Mouse (Mus musculus) midbrain, embryonic 10.5 days (tissue): Measurements from ENCODE around the gene Senp6. TPM values are rescaled to one million over a fixed set of nuclear protein-coding genes. Genes with fewer than 3 reads are reported as not detected.

Source experiments
- DNase-seq: peaks from one replicate; pipeline ENCODE4 v3.0.0-alpha.2; 2017; ENCODE audit warnings: low spot score
- H3K27ac ChIP-seq: fragments of 300-500 bp; sonication (generic); replicated peaks from 2 replicates; pipeline ENCODE4 v1.5.1; 2016; ENCODE audit warnings: mild to moderate bottlenecking
- H3K27me3 ChIP-seq: fragments of 300-500 bp; sonication (generic); 2 replicates; pipeline ENCODE4 v1.6.1; 2016; ENCODE audit warnings: low read depth, mild to moderate bottlenecking; ENCODE audit not compliant: poor library complexity, severe bottlenecking
- H3K36me3 ChIP-seq: fragments of 300-500 bp; sonication (generic); 2 replicates; pipeline ENCODE4 v1.6.1; 2016; ENCODE audit warnings: mild to moderate bottlenecking, moderate library complexity
- H3K4me1 ChIP-seq: fragments of 300-500 bp; sonication (generic); 2 replicates; pipeline ENCODE4 v1.6.1; 2016
- H3K4me3 ChIP-seq: fragments of 300-500 bp; sonication (generic); 2 replicates; pipeline ENCODE4 v1.5.1; 2016; ENCODE audit warnings: mild to moderate bottlenecking, moderate library complexity
- H3K9me3 ChIP-seq: fragments of 300-500 bp; sonication (generic); replicated peaks from 2 replicates; pipeline ENCODE4 v1.6.1; 2016; ENCODE audit warnings: mild to moderate bottlenecking
- WGBS: fragments of 180-500 bp; shearing (Covaris S2); methylation state at CpG from one replicate; pipeline ENCODE4 v1.1.7; 2016; 5-methylcytosine and 5-hydroxymethylcytosine counted together
- polyA plus RNA-seq: library from polyadenylated mRNA; unstranded; fragments of >200 nt; fragmentation: Nextera tagmentation; extraction: Ambion mirVana; gene quantifications from 2 replicates; pipeline ENCODE4 v1.2.1, GENCODE M21; 2016

The Senp6 gene
- polyA plus RNA-seq, 1 experiment from 2014 or later, result 47.9 TPM

GRCm38 (mm10) chr9:80164191-80164590 lies 97.5 kb downstream of the Senp6 start:
- peaks cover 22% of the 10 kb centered on the region for H3K27me3 ChIP-seq

DNA sequence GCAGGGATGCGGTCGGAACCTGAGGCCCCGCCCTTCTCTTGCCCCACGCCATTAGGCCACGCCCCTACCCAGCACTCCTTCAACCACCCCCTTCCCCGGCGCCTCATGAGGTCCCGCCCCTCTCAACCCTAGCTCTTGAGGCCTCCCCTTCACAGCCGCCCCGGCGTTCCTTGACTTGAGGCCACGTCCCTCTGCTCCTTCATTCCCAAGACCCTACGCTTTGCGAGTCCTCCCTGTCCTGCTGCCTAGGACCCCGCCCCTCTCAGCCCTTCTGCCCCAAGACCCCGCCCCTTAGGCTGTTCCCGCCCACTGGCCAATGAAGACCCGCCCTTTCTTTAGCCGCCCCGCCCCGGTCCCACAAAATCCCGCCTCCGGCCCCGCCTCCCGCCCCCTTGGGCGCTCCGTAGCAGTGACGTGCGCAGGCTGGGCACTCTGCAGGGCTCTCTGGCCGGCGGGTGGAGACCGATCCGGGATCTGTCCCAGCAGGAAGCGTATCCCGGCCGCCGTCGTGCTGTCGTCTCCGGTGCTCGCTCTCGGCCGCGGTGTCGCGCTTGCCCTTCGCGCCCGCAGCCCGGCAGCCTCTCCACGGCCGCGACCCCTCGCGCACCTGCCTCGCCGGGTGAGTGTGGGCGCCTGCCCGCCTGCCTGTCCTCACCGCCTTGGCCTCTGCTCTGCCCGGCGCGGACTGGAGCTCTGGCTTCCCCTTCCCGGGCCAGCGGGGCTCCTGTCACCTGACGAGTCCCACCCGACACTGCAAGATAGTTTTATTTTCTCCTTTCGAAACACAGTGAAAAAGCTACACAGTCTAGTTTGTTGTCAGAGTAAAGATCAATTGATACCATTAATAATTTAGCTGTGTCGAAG lies 98.1 kb downstream of the Senp6 start, which contains the start of gene Myo6:
Gene Myo6 (plus strand): TSS at position 421 of the 864 bp plus-strand sequence.
- DNase-seq, result peak; percentile 97
- Histone ChIP-seq H3K4me1 (peaks cover 19% of the 10 kb centered on the region), H3K27ac (peak within 1 kb of the TSS; percentile 82), H3K9me3 (no peaks in the 10 kb centered on the region), H3K4me3 (peak within 1 kb of the TSS; percentile 76), H3K27me3 (peaks cover 22% of the 10 kb centered on the region), H3K36me3 (no peaks in the 10 kb centered on the region)
- WGBS, result 1% methylated on average over 68 of the region's 69 CpGs

More at GRCm38 (mm10) chr9:80164191-80164590, 97.5 kb downstream of the Senp6 start:
- Histone ChIP-seq H3K27ac (peak overlapping the region; percentile 82), H3K36me3 (no peaks in the 10 kb centered on the region), H3K4me3 (peak overlapping the region; percentile 76), H3K4me1 (peaks cover 19% of the 10 kb centered on the region), H3K9me3 (no peaks in the 10 kb centered on the region)
- no peak for DNase-seq
- WGBS, result 4% methylated on average over 13 of the region's 13 CpGs

DNA sequence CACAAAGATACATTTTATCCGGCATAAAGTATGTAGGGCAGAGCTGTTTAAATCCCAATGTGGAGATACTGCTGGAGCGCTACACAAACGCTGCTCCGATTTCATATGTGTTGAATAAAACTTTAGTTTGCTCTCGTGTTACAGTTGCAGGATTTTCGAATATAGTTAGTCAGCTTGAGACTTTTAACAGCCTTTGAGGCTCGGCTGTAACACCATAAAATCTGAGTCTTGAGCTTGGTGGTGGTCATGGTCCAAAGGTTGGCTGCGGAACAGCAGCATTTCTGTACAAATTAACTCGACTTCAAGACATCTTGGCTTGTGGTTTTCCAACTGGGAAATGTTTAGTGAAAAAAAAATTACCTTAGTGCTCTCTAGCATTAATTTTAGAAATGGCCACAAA lies 99.0 kb downstream of the Senp6 start:
- Histone ChIP-seq H3K27me3 (peaks cover 22% of the 10 kb centered on the region), H3K4me3 (peak overlapping the region; percentile 76), H3K4me1 (peaks cover 19% of the 10 kb centered on the region), H3K9me3 (no peaks in the 10 kb centered on the region), H3K27ac (no peak overlapping the region), H3K36me3 (no peaks in the 10 kb centered on the region)
- no peak for DNase-seq
- 59% methylated on average over 9 of the region's 9 CpGs for WGBS

- H3K4me3 ChIP-seq, result no peak overlapping the region
- WGBS, result 78% methylated on average over 6 of the region's 6 CpGs
These were observed 99.7 kb downstream of the Senp6 start for GRCm38 (mm10) chr9:80166425-80166824.

DNA sequence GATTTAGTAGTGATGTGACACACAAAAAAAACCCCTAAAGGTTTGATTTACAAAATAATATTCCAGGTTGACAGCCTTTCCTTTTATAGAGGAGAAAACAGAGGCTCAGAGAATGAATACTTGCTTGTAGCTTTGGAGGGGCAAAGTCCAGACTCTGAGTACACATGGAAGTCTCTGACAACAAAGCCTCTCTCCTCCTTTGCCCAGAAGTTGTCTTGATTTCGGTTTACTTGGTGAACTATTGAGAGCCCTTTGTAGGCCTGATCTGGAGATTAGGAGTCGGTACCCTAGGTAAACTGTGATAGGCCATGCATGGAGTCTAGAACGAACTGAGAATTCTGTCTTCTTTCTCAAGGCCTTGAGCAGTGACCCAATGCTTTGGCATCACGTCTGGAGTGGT lies 100.4 kb downstream of the Senp6 start:
- Histone ChIP-seq H3K4me1 (peaks cover 19% of the 10 kb centered on the region), H3K4me3 (no peak overlapping the region), H3K27ac (no peak overlapping the region), H3K36me3 (no peaks in the 10 kb centered on the region), H3K9me3 (no peaks in the 10 kb centered on the region), H3K27me3 (peaks cover 22% of the 10 kb centered on the region)
- no peak for DNase-seq
- WGBS, result 73% methylated on average over 4 of the region's 4 CpGs

More at GRCm38 (mm10) chr9:80166425-80166824, 99.7 kb downstream of the Senp6 start:
- H3K36me3 ChIP-seq, result no peaks in the 10 kb centered on the region
- no peak for DNase-seq
- H3K9me3 ChIP-seq, result no peaks in the 10 kb centered on the region
- H3K4me1 ChIP-seq, result peaks cover 19% of the 10 kb centered on the region
- peaks cover 22% of the 10 kb centered on the region for H3K27me3 ChIP-seq
- no peak overlapping the region for H3K27ac ChIP-seq

DNA sequence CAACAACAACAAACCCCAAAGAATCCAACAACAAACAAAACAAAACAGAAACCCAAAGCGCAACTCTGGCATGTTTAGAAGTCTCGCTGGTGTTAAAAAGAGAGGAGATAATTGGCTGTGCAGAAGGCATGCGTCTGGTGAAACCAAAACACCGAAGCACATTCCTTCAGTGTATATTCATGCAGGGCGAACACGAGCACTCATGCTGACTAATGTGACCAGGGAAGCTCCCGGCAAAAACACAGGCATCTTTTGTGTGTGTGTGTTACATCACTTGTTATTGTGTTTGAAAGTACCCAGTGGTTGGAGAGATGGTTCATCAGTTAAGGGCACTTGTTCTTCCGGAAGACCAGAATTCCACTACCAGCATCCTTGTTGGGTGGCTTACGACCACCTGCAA lies 102.8 kb downstream of the Senp6 start:
- H3K27me3 ChIP-seq, result peaks cover 12% of the 10 kb centered on the region
- no peak for DNase-seq
- peaks cover 25% of the 10 kb centered on the region for H3K4me1 ChIP-seq
- H3K9me3 ChIP-seq, result no peaks in the 10 kb centered on the region
- 93% methylated on average over 9 of the region's 9 CpGs for WGBS
- H3K27ac ChIP-seq, result no peak overlapping the region
- no peak overlapping the region for H3K4me3 ChIP-seq
- no peaks in the 10 kb centered on the region for H3K36me3 ChIP-seq

GRCm38 (mm10) chr9:80171241-80171640 lies 104.5 kb downstream of the Senp6 start:
- DNase-seq, result no peak

DNA sequence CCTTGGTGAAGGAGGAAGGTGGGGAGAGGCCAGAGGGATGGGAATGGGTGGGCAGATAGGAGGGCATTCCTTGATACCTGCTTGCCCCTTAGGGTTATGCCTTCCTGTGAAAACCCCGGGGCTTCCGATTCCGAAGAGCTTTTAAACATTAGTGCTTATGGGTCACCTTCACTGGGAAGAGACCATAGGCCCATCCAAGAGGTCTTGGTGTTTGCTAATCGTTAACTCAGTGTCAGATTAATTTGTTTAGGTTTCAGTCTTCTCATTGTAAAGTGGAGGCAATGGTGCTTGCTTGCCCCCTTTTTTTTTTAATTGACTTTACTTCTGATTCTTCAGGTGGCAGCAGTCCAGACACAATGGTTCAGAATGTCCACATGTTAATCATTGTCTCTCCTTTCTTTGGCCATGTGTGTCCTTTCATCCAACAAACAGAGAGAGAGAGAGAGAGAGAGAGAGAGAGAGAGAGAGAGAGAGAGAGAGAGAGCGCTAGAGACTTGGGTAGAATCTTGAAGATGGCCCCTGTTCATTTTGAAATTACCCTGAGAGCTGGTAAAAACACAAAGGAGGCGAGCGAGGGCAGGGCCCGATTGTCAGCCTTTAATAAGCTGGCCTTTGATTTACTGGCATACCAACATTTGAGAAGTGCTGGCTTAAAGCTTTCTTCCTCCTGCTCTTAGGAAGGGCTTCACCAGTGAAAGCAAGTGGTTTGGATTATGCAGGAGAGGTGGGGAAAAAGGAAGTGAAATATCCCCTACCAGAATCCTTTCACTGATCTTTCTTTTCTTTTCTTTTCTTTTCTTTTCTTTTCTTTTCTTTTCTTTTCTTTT lies 105.9 kb downstream of the Senp6 start:
- Histone ChIP-seq H3K36me3 (no peaks in the 10 kb centered on the region), H3K9me3 (no peaks in the 10 kb centered on the region), H3K4me3 (no peak overlapping the region), H3K4me1 (peaks cover 13% of the 10 kb centered on the region), H3K27ac (no peak overlapping the region), H3K27me3 (no peaks in the 10 kb centered on the region)
- WGBS, result 61% methylated on average over 8 of the region's 8 CpGs
- DNase-seq, result no peak

More at GRCm38 (mm10) chr9:80171241-80171640, 104.5 kb downstream of the Senp6 start:
- Histone ChIP-seq H3K27me3 (peaks cover 4% of the 10 kb centered on the region; the same call in 1 of the 2 replicates), H3K9me3 (no peaks in the 10 kb centered on the region), H3K4me3 (no peak overlapping the region), H3K36me3 (no peaks in the 10 kb centered on the region), H3K27ac (no peak overlapping the region), H3K4me1 (peaks cover 13% of the 10 kb centered on the region)

DNA sequence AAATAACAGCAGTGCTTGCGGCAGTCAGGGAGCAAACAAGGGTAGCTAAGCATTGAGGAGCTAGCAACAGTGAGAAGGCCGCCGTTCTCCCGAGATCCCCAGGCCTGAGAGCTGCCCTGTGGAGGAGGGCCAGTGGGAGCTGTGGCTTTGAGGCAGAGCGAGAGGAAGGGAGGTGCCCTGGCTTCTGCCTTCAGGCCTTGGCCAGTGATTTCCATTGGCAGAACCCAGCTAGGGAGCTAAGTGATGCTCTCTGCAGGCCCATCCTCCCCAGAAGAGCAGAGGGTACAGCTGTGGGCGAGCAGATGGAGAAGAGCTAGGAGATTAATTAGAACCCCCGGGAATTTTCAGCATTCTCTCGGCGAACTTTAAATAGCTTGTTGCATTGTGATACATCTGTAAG lies 106.9 kb downstream of the Senp6 start:
- DNase-seq, result peak; percentile 32
- Histone ChIP-seq H3K27ac (no peak overlapping the region; the same call in 1 of the 2 replicates), H3K36me3 (no peaks in the 10 kb centered on the region), H3K4me3 (no peak overlapping the region), H3K4me1 (peaks cover 13% of the 10 kb centered on the region), H3K9me3 (no peaks in the 10 kb centered on the region), H3K27me3 (no peaks in the 10 kb centered on the region)
- 43% methylated on average over 9 of the region's 9 CpGs for WGBS

- H3K4me3 ChIP-seq, result no peak overlapping the region
- WGBS, result 89% methylated on average over 13 of the region's 13 CpGs
- H3K9me3 ChIP-seq, result no peaks in the 10 kb centered on the region
- H3K27ac ChIP-seq, result no peak overlapping the region
- H3K27me3 ChIP-seq, result no peaks in the 10 kb centered on the region
- H3K36me3 ChIP-seq, result no peaks in the 10 kb centered on the region
- H3K4me1 ChIP-seq, result peaks cover 13% of the 10 kb centered on the region
- DNase-seq, result no peak
These were observed 110.2 kb downstream of the Senp6 start for GRCm38 (mm10) chr9:80176696-80177478.

DNA sequence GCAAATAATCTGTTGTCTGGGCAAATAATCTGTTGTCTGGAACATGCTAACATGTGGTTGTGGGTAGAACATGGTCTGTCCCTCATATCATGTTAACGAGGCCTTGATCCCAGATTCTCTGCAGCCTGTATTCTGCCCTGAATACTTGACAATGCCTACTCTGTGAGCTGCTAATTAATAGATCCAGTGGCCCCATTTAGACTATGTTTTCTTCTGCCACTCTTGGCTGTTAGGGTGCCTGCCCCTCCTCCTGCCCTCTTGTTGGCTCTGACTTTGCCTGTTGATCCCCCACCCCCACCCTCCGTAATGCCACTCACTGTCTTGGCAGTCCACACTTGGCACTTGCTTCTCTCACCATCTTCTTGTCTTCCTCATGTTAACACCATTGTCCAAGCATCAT lies 112.0 kb downstream of the Senp6 start:
- H3K27ac ChIP-seq, result no peak overlapping the region
- peaks cover 2% of the 10 kb centered on the region for H3K4me1 ChIP-seq
- no peaks in the 10 kb centered on the region for H3K36me3 ChIP-seq
- WGBS, result 89% methylated on average over 2 of the region's 2 CpGs
- H3K9me3 ChIP-seq, result no peaks in the 10 kb centered on the region
- no peak for DNase-seq
- H3K4me3 ChIP-seq, result no peak overlapping the region
- H3K27me3 ChIP-seq, result no peaks in the 10 kb centered on the region

GRCm38 (mm10) chr9:80179688-80180087 lies 113.0 kb downstream of the Senp6 start:
- DNase-seq, result no peak
- no peak overlapping the region for H3K27ac ChIP-seq
- H3K27me3 ChIP-seq, result no peaks in the 10 kb centered on the region
- WGBS, result 73% methylated on average over 4 of the region's 4 CpGs
- no peak overlapping the region for H3K4me3 ChIP-seq
- no peaks in the 10 kb centered on the region for H3K9me3 ChIP-seq
- H3K4me1 ChIP-seq, result no peaks in the 10 kb centered on the region
- H3K36me3 ChIP-seq, result no peaks in the 10 kb centered on the region
